Mouse (Mus musculus) lung, postnatal 0 days (tissue): Measurements from ENCODE around the gene Poldip3.

Source experiments
- CTCF ChIP-seq: IDR thresholded peaks from 2 replicates; pipeline ENCODE4 v1.5.1; 2016; ENCODE audit warnings: antibody characterized with exemption, mild to moderate bottlenecking
- EP300 ChIP-seq: IDR thresholded peaks from 2 replicates; pipeline ENCODE4 v1.6.1; 2016; ENCODE audit warnings: antibody characterized with exemption, mild to moderate bottlenecking, control low read depth

DNA sequence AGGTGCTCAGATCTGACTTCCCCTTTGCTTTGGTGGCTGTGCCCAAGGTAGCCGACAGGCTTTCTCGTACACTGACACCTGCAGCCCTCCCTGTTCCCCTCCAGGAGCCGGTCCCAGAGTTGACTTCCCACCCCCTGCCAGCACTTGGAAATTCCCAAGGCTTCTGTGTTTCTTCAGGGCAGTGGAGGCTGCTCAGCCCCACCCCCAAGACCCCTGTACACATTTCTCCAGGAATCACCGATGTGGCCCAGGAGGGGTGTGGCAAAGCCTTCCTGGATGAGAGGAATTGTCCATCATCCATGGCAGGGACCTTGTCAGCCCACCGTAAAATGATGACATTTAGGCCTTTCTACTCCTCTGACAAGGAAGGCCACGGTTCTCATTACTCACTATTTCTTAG is 37.9 kb downstream of the Poldip3 start:
- TF ChIP-seq CTCF (no peak), EP300 (no peak)
